Mouse (Mus musculus) hematopoietic stem cell, adult 5-6 weeks (primary cell): Measurements from ENCODE around the gene Trh. TPM values are rescaled to one million over a fixed set of nuclear protein-coding genes. Genes with fewer than 3 reads are reported as not detected.

Source experiments
- ATAC-seq, 2 experiments: fragments of 125-278 bp in 1 of 2; replicated peaks in 1 of 2; 2 replicates each; pipeline ENCODE4 v1.8.0; 2016 to 2017; ENCODE audit warnings: inconsistent platforms in 2 of 2, mild to moderate bottlenecking in 2 of 2, moderate number of reproducible peaks in 2 of 2, low read depth in 1 of 2, moderate TSS enrichment in 1 of 2; ENCODE audit not compliant: low FRiP score in 2 of 2, poor library complexity in 2 of 2, severe bottlenecking in 2 of 2, insufficient read depth in 1 of 2, low TSS enrichment in 1 of 2
- total RNA-seq: library from RNA; stranded (forward); fragments of 172-1452, 232-1000 nt; gene quantifications from 2 replicates; pipeline ENCODE4 v1.2.3, GENCODE M21; 2017

Trh gene
- not detected in 2 replicates for total RNA-seq

- no peak for ATAC-seq
Measured at GRCm38 (mm10) chr6:92244591-92244990, at the start of gene Trh. Gene Trh (minus strand): TSS chr6:92244650.

- no peak for ATAC-seq
Measured at GRCm38 (mm10) chr6:92290826-92291225, 46.4 kb upstream of the Trh start.

GRCm38 (mm10) chr6:92286889-92287288 is 42.4 kb upstream of the Trh start:
- ATAC-seq: peak; percentile 35 to 39; a peak in 3 of 4 replicates

GRCm38 (mm10) chr6:92286258-92286888 is 41.9 kb upstream of the Trh start:
- ATAC-seq: peak; percentile 53 to 65; a peak in 3 of 4 replicates

GRCm38 (mm10) chr6:92285559-92285958 is 41.1 kb upstream of the Trh start:
- ATAC-seq: no peak

GRCm38 (mm10) chr6:92277179-92277578 is 32.7 kb upstream of the Trh start:
- ATAC-seq: no peak

GRCm38 (mm10) chr6:92273652-92274322 is 29.3 kb upstream of the Trh start:
- no peak; a peak in 1 of 4 replicates for ATAC-seq

- ATAC-seq: no peak
Measured at GRCm38 (mm10) chr6:92272601-92273000, 28.2 kb upstream of the Trh start.

GRCm38 (mm10) chr6:92269019-92269418 is 24.6 kb upstream of the Trh start:
- ATAC-seq: peak; percentile 62 to 73

GRCm38 (mm10) chr6:92268001-92268400 is 23.6 kb upstream of the Trh start:
- no peak for ATAC-seq

- ATAC-seq: no peak
Measured at GRCm38 (mm10) chr6:92261162-92261843, 16.9 kb upstream of the Trh start.

- ATAC-seq: no peak
Measured at GRCm38 (mm10) chr6:92255346-92255745, 10.9 kb upstream of the Trh start.

- no peak for ATAC-seq
Measured at GRCm38 (mm10) chr6:92253253-92253870, 8.9 kb upstream of the Trh start.

- ATAC-seq: no peak
Measured at GRCm38 (mm10) chr6:92247215-92247919, 2.9 kb upstream of the Trh start.

- no peak for ATAC-seq
Measured at GRCm38 (mm10) chr6:92246335-92246734, 1.9 kb upstream of the Trh start.

- ATAC-seq: peak; percentile 88 to 96
Measured at GRCm38 (mm10) chr6:92241178-92241906, 3.1 kb downstream of the Trh start.

GRCm38 (mm10) chr6:92235036-92235435 is 9.4 kb downstream of the Trh start:
- no peak for ATAC-seq
